Mouse (Mus musculus) monocyte, adult 59 days (primary cell): ENCODE results near the gene Clec1a. TPM values are rescaled to one million over a fixed set of nuclear protein-coding genes. Genes with fewer than 3 reads are reported as not detected.

Experiments used
- total RNA-seq, 2 experiments: library from RNA; stranded (reverse); gene quantifications; one replicate each; pipeline ENCODE4 v1.2.4; 2023

Clec1a gene
- total RNA-seq, result 1 to 10 TPM in 1 of 2 experiments, under 1 TPM in 1; 0.58 to 1.5 TPM

DNA sequence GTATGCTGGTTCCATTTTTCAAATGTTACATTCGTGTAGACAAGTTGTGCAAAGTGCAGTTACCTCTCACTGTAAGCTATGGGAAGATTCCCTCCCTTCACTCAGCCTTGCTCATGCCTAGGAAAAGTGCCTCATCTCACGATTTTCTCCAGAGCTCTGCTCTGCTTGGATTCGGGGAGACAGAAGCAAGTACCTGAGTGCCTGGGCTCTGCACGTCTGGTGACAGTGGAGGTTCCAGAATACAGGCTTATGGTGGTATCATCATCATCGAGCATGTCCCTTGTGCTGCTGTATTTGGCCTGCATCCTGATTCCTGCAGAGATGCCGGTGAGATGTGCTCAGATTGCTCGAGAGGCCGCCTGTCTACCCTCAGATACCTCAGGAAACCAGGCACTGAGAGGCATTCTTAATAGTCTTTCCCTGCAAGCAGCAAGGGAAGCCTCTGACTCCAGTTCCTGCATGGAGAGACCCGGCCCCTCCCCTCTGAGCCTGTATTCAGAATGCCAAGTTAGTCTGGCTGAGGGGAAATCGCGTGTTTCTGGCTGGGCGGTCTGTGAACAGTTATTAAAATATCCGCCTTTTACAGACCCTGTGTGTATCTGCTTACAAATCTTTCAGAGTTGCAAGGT, at the start of gene Clec1a:
Gene Clec1a, minus strand, starts transcription at position 590 of the 629 bp plus-strand sequence.

DNA sequence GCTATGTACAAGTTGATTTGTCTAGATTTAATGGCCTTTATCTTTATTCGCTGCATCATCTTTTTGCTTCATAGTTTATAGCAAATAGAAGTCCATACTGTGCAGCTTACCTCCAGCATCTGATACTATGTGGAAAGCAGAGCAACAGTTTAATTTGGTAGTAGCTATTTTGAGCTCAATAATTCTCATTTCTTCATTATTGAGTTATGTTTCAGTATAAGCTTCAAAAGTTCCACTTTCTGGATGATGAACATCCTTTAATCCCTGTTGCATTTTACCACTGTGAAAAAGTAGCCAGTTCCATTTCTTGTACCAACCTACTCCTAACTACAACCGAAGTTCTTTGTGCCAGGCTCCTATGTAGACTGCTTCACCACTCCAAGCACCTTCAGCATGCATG, 43.2 kb downstream of the Clec1a start, which contains the start of gene Clec9a:
Gene Clec9a, plus strand, starts transcription at position 301 of the 400 bp plus-strand sequence.

DNA sequence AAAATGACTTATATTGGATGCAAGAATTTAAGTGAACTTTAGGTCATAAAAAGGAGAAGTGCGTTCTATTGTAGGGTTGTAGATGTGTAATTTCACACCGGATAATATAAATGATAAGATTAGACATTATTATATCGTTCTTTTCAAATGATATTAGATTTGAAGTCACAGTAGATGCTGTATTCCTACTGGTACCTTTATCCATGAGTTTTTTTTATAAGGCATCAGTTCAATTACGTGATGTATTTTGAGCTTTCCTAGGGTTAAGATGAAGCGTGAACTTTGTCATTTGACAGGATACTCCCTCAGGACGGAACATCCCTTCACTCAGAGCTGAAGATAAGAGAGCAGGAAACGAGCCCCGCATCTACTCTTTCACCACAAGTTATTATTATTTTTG, 54.8 kb downstream of the Clec1a start, which contains the start of gene Clec1b:
Gene Clec1b, plus strand, starts transcription at position 301 of the 400 bp plus-strand sequence.

DNA sequence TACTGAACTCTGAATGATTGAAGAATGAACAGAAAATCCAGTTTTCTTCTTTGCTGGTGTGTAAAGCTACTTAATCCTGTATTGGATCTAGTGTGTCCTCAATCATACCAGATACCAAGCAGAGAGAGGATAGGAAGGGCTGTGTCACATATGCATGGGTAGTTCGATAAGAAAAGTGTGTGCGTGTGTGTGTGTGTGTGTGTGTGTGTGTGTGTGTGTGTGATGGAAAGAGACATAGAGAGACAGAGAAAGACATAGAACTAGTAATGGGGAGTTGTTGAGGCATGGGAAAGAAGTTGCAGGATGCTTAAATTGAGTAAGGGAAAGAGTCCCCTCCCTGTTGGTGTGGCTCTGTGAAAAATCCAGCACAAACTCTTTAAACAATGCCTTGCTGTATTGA, 66.0 kb downstream of the Clec1a start, which contains the start of gene Clec12b:
Gene Clec12b, minus strand, starts transcription at position 101 of the 400 bp plus-strand sequence.

Other genes starting within 250 kb of the Clec1a start
- gene Cd69, start 176.6 kb downstream of the Clec1a start, total RNA-seq, result 10 to 100 TPM; 32.7 to 49.3 TPM
- gene 4922502D21Rik, start 120.2 kb downstream of the Clec1a start, total RNA-seq, result not detected
- gene Clec12a, start 109.3 kb downstream of the Clec1a start, total RNA-seq, result 100 to 1,000 TPM; 146 to 158 TPM
- not detected for gene Clec12b, start 66.1 kb downstream of the Clec1a start, total RNA-seq
- 10 to 100 TPM; 11.0 to 19.1 TPM for gene Clec1b, start 54.7 kb downstream of the Clec1a start, total RNA-seq
- gene Clec9a, start 43.1 kb downstream of the Clec1a start, total RNA-seq, result 10 to 100 TPM in 1 of 2 experiments, 1 to 10 TPM in 1; 7.8 to 20.6 TPM
- 1 to 10 TPM; 1.7 to 3.1 TPM for gene Olr1, start 55.2 kb upstream of the Clec1a start, total RNA-seq
- gene Tmem52b, start 60.6 kb upstream of the Clec1a start, total RNA-seq, result 1 to 10 TPM in 1 of 2 experiments, not detected in 1; 1.4 TPM
- 10 to 100 TPM; 63.8 to 74.3 TPM for gene Gabarapl1, start 81.2 kb upstream of the Clec1a start, total RNA-seq
- gene Klre1, start 125.9 kb upstream of the Clec1a start, total RNA-seq, result not detected
- 10 to 100 TPM in 1 of 2 experiments, 1 to 10 TPM in 1; 9.9 to 12.7 TPM for gene Klrd1, start 139.8 kb upstream of the Clec1a start, total RNA-seq
- 10 to 100 TPM; 16.5 to 20.0 TPM for gene Klrk1, start 171.9 kb upstream of the Clec1a start, total RNA-seq
- not detected for gene Klrc3, start 191.3 kb upstream of the Clec1a start, total RNA-seq
- under 1 TPM in 1 of 2 experiments, not detected in 1; 0.30 TPM for gene Klrc2, start 208.7 kb upstream of the Clec1a start, total RNA-seq
- 1 to 10 TPM; 1.5 to 2.3 TPM for gene Klrc1, start 227.0 kb upstream of the Clec1a start, total RNA-seq